Mouse (Mus musculus) MEL (cell line): ENCODE measurements around the gene Emp3. TPM values are rescaled to one million over a fixed set of nuclear protein-coding genes. Genes with fewer than 3 reads are reported as not detected.

ENCODE experiments used
- DNase-seq: peaks from one replicate; pipeline ENCODE4 v3.0.0; 2011; ENCODE audit warnings: low read depth, low spot score
- H3K27ac ChIP-seq: 2 replicates; pipeline ENCODE4 v1.5.1; 2012; ENCODE audit warnings: low read depth, mild to moderate bottlenecking, control low read depth, low read length, moderate library complexity; ENCODE audit not compliant: control insufficient read depth
- H3K27me3 ChIP-seq, 2 experiments: fragments of 150-350 bp in 1 of 2; sonication (generic) in 1 of 2; 2 replicates each; pipeline ENCODE4 v1.6.1; 2012; ENCODE audit warnings: low read length in 2 of 2, mild to moderate bottlenecking in 2 of 2, improper control_type of control experiment in 1 of 2, moderate library complexity in 1 of 2; ENCODE audit not compliant: insufficient read depth in 2 of 2, control insufficient read depth in 1 of 2
- H3K36me3 ChIP-seq, 2 experiments: 2 replicates each; pipeline ENCODE4 v1.6.1; 2012 to 2014; ENCODE audit warnings: low read length in 2 of 2, improper control_type of control experiment in 1 of 2, inconsistent platforms in 1 of 2, mild to moderate bottlenecking in 1 of 2; ENCODE audit not compliant: insufficient read depth in 2 of 2, control insufficient read depth in 1 of 2
- H3K4me1 ChIP-seq, 2 experiments: fragments of 150-350 bp in 1 of 2; sonication (generic) in 1 of 2; 2 replicates each; pipeline ENCODE4 v1.6.1; 2012; ENCODE audit warnings: low read length in 2 of 2, improper control_type of control experiment in 1 of 2, mild to moderate bottlenecking in 1 of 2; ENCODE audit not compliant: insufficient read depth in 2 of 2, control insufficient read depth in 1 of 2
- H3K4me3 ChIP-seq, 2 experiments: fragments of 150-350 bp in 1 of 2; sonication (generic) in 1 of 2; 2 replicates each; pipeline ENCODE4 v1.5.1; 2012; ENCODE audit warnings: low read depth in 2 of 2, low read length in 2 of 2, mild to moderate bottlenecking in 2 of 2, moderate library complexity in 2 of 2, control low read depth in 1 of 2, improper control_type of control experiment in 1 of 2; ENCODE audit not compliant: control insufficient read depth in 1 of 2, insufficient read depth in 1 of 2
- H3K79me2 ChIP-seq: 2 replicates; pipeline ENCODE4 v1.6.1; 2012; ENCODE audit warnings: mild to moderate bottlenecking, low read length, moderate library complexity; ENCODE audit not compliant: control insufficient read depth, poor library complexity, insufficient read depth
- H3K9ac ChIP-seq: 2 replicates; pipeline ENCODE4 v1.6.1; 2012; ENCODE audit warnings: low read depth, mild to moderate bottlenecking, control low read depth, low read length, moderate library complexity; ENCODE audit not compliant: control insufficient read depth, poor library complexity, severe bottlenecking
- H3K9me3 ChIP-seq: fragments of 150-350 bp; sonication (generic); replicated peaks from 2 replicates; pipeline ENCODE4 v1.6.1; 2012; ENCODE audit warnings: mild to moderate bottlenecking, low read length, improper control_type of control experiment, moderate library complexity; ENCODE audit not compliant: insufficient read depth
- CHD1 ChIP-seq: IDR thresholded peaks from 2 replicates; pipeline ENCODE4 v1.6.1; 2012; ENCODE audit warnings: low read depth, mild to moderate bottlenecking, inconsistent platforms, low read length, improper control_type of control experiment
- CTCF ChIP-seq, 3 experiments: IDR thresholded peaks in 2 of 3; conservative IDR thresholded peaks in 1 of 3; 2 replicates each; pipeline ENCODE4 v1.5.1; 2011 to 2012; ENCODE audit warnings: low read length in 3 of 3, low read depth in 2 of 3, mild to moderate bottlenecking in 2 of 3, improper control_type of control experiment in 1 of 3, inconsistent platforms in 1 of 3, mixed read lengths in 1 of 3, moderate library complexity in 1 of 3; ENCODE audit not compliant: control insufficient read depth in 1 of 3, insufficient read depth in 1 of 3, poor library complexity in 1 of 3, severe bottlenecking in 1 of 3
- EP300 ChIP-seq, 2 experiments: IDR thresholded peaks; 2 replicates each; pipeline ENCODE4 v1.6.1; 2011; ENCODE audit warnings: improper control_type of control experiment in 2 of 2, low read length in 2 of 2, low read depth in 1 of 2, mild to moderate bottlenecking in 1 of 2
- GATA1 ChIP-seq: IDR thresholded peaks from 2 replicates; pipeline ENCODE4 v1.6.1; 2011; ENCODE audit warnings: low read depth, low read length, improper control_type of control experiment
- JUND ChIP-seq: IDR thresholded peaks from 2 replicates; pipeline ENCODE4 v1.6.1; 2011; ENCODE audit warnings: low read depth, mild to moderate bottlenecking, improper control_type of control experiment, low read length
- MEF2A ChIP-seq: IDR thresholded peaks from 2 replicates; pipeline ENCODE4 v1.6.1; 2014; ENCODE audit warnings: low read depth, mild to moderate bottlenecking, inconsistent platforms, low read length, improper control_type of control experiment; ENCODE audit not compliant: poor library complexity, insufficient replicate concordance, severe bottlenecking; ENCODE audit errors: extremely low read depth
- MXI1 ChIP-seq: IDR thresholded peaks from 2 replicates; pipeline ENCODE4 v1.6.1; 2011; ENCODE audit warnings: mild to moderate bottlenecking, low read depth, low read length, improper control_type of control experiment
- MYB ChIP-seq: IDR thresholded peaks from 2 replicates; pipeline ENCODE4 v1.6.1; 2011; ENCODE audit warnings: mild to moderate bottlenecking, low read depth, low read length, improper control_type of control experiment
- MYC ChIP-seq: IDR thresholded peaks from 2 replicates; pipeline ENCODE4 v1.6.1; 2011; ENCODE audit warnings: low read depth, mild to moderate bottlenecking, low read length, improper control_type of control experiment, moderate library complexity
- POLR2A ChIP-seq, 2 experiments: IDR thresholded peaks; 2 replicates each; pipeline ENCODE4 v1.6.1; 2011 to 2012; ENCODE audit warnings: low read length in 2 of 2, mild to moderate bottlenecking in 2 of 2, control low read depth in 1 of 2, improper control_type of control experiment in 1 of 2, low read depth in 1 of 2, moderate library complexity in 1 of 2; ENCODE audit not compliant: control insufficient read depth in 1 of 2, insufficient read depth in 1 of 2, poor library complexity in 1 of 2
- POLR2AphosphoS2 ChIP-seq: IDR thresholded peaks from 2 replicates; pipeline ENCODE4 v1.6.1; 2011; ENCODE audit warnings: low read length, improper control_type of control experiment
- UBTF ChIP-seq: IDR thresholded peaks from 2 replicates; pipeline ENCODE4 v1.6.1; 2012; ENCODE audit warnings: low read depth, mild to moderate bottlenecking, inconsistent platforms, low read length, improper control_type of control experiment, moderate library complexity, borderline replicate concordance; ENCODE audit not compliant: insufficient read depth
- ZNF384 ChIP-seq: IDR thresholded peaks from 2 replicates; pipeline ENCODE4 v1.6.1; 2012; ENCODE audit warnings: low read depth, mild to moderate bottlenecking, inconsistent platforms, low read length, improper control_type of control experiment
- polyA plus RNA-seq, 2 experiments: library from polyadenylated mRNA; stranded (reverse) in 1 of 2; unstranded in 1 of 2; fragments of >175 nt in 1 of 2; fragments of >200 nt in 1 of 2; gene quantifications; 2 replicates each; pipeline versions ENCODE4 v1.2.1 to v1.2.4; 2012; ENCODE audit warnings: low replicate concordance in 2 of 2, low read depth in 1 of 2; ENCODE audit not compliant: insufficient read length in 2 of 2, insufficient read depth in 1 of 2, missing spikeins in 1 of 2
- total RNA-seq: library from RNA; depleted of rRNA; stranded (reverse); fragments of 300-350 nt; gene quantifications from 2 replicates; pipeline ENCODE4 v1.2.3, GENCODE M21; 2012

The Emp3 gene
- total and polyA plus RNA-seq, 3 experiments = 75.0 to 111 TPM; not detected in 1

DNA sequence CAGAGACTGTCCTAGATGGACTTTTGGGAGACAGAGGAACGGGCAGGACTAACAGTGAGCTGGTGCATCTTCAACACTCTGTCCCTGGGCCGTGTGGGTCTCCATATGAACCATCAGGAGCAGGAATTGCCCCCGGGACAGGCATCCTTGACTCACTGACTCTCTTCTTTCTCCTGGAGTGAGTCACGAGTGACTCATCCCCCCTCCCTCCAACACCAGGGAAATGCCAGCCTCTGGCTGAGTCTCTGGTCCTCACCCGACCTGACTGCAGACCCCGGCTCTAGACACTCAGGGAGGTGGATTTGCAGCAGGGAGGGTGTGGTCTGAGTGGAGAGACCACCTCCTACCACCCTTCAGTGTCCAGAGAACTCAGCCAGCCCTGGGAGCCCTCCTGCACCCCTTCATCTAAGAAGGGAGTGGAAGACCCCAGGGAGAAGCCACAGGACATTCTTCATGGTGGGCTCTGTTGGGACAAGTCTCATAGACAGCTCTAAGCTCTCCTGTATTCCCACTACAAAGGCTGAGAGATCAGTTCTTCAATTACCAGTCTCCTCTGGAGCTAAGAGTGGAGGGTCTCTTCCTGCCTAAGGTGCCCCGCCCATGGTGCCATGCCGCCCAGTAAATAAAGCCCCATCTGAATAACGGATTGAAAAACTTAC lies 492 bp downstream of the Emp3 start:
- H3K79me2 ChIP-seq = peaks cover 3% of the 10 kb centered on the region; the same call in 1 of the 2 replicates
- peak overlapping the region; percentile 89 for H3K27ac ChIP-seq
- TF ChIP-seq EP300 (IDR thresholded peaks at IDR 0.05; ENCODE audit: low read depth in 1 of 2, low read length in 2 of 2) (peak; percentile 6 to 32; a peak in 2 of 4 replicates), POLR2AphosphoS2 (no peak), CTCF (IDR thresholded peaks at IDR 0.05 in 2 of 3, conservative IDR thresholded peaks at IDR 0.05 in 1 of 3; ENCODE audit: control insufficient read depth in 1 of 3, insufficient read depth in 1 of 3, low read depth in 2 of 3, low read length in 3 of 3, poor library complexity in 1 of 3, severe bottlenecking in 1 of 3) (no peak), JUND (peak; percentile 83; the same call in 1 of the 2 replicates), MXI1 (peak; percentile 39), MYC (0 out of 2 replicates have a peak, but pooled peaks have one; percentile 15), CHD1 (no peak), MEF2A (no peak)
- peak overlapping the region; percentile 63 to 64 for H3K4me3 ChIP-seq
- no peaks in the 10 kb centered on the region for H3K27me3 ChIP-seq
- peak overlapping the region; percentile 77 for H3K9ac ChIP-seq
- peaks cover 0 to 13% of the 10 kb centered on the region in 2 experiments; a peak in 2 of 4 replicates for H3K36me3 ChIP-seq
- H3K4me1 ChIP-seq = peaks cover 8 to 19% of the 10 kb centered on the region in 2 experiments
- H3K9me3 ChIP-seq = no peaks in the 10 kb centered on the region
- peak; percentile 60 for DNase-seq

DNA sequence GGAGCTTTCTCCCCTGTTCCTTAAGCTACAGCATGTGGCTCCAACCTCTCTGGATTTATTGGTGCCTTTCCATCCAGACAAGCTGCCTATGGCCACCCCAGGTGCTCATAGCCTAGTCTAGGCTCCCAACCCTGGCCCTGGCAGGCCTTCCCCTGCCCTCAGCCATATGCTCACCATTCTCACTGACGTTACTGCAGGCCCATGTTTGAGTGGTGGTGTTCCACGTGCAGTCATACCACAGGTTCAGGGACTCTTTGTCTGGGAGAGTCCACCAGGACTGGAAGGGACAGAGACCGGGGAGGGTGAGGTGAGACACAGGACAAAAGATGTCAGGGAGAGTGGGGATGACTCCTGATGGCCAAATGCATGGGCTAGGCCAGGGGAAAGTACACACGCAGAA lies 1.4 kb downstream of the Emp3 start:
- H3K4me1 ChIP-seq = peaks cover 8 to 19% of the 10 kb centered on the region in 2 experiments
- TF ChIP-seq MYC (no peak), GATA1 (no peak), POLR2A (IDR thresholded peaks at IDR 0.05; ENCODE audit: control insufficient read depth in 1 of 2, insufficient read depth in 1 of 2, low read depth in 1 of 2, low read length in 2 of 2, poor library complexity in 1 of 2) (no peak), ZNF384 (no peak), UBTF (no peak), MYB (no peak)
- H3K9ac ChIP-seq = no peak overlapping the region
- no peak overlapping the region for H3K27ac ChIP-seq
- H3K27me3 ChIP-seq = no peaks in the 10 kb centered on the region
- H3K79me2 ChIP-seq = peaks cover 3% of the 10 kb centered on the region; the same call in 1 of the 2 replicates
- H3K4me3 ChIP-seq = no peak overlapping the region; a peak in 1 of 4 replicates
- no peaks in the 10 kb centered on the region for H3K9me3 ChIP-seq
- no peak for DNase-seq
- H3K36me3 ChIP-seq = peaks cover 0 to 13% of the 10 kb centered on the region in 2 experiments; a peak in 2 of 4 replicates
